Mouse (Mus musculus) cerebellum, adult 8-10 months (tissue): ENCODE data around the gene Tep1.

Experiments used
- DNase-seq: peaks from one replicate; pipeline ENCODE4 v3.0.0; 2022

The Tep1 gene

GRCm38 (mm10) chr14:50785251-50785637, 85.1 kb downstream of the Tep1 start, which contains the start of gene Ttc5:
Ttc5 (minus strand) TSS chr14:50785519.
- peak; percentile 87 for DNase-seq

DNA sequence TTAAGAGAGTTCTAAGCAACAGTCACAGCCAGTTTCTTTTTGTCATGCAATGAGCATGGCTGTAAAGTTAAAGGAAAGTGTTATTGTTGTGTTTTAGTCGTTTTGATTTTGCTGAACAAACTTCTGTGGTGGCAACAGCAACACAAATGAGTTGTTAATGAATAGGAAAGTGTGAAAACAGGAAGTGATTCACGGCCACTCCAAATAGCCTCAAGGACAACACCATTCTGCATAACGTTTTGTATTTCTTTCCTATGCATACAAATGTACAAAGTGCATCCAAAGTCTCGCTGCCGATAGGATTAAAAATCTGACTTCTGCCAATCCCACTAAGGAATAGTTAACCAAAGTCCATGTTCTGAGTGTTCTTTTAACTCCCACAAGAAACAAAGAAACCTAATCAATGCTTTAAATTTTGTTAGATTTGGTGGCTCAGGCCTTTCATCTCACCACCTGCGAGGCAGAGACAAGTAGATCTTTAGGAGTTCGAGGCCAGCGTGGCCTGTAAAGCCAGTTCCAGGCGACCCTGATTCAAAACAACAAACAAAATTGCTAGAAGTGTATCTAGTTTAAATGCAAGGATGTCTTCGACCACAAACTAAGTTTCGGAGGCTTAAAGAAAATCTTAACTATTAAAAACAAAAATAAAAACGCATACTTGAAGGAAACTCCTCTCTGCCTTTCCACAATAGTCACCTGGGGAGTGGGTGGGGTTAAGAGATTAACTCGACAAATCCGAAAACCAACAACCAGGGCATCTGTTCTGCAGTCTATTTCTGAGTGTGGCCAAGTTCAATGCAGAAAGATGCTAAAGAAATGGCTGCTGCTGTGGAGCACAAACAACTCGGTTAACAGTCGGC, 85.7 kb downstream of the Tep1 start:
- no peak for DNase-seq

DNA sequence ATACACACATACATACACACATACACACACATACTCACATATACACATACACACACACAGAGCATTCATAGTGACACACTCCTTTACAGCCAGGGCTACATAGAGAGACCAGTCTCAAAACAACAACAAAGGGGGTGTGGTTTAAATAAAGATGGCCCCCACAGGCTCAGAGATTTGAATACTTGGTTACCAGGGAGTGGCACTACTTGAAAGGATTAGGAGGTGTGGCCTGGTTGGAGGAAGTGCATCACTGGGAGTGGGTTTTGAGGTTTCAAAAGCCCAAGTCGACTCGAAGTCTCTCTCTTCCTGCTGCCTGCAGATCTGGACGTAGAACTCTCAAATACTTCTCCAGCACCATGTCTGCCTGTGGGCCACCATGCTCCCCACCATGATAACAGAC, 88.2 kb downstream of the Tep1 start:
- no peak for DNase-seq
